Mouse (Mus musculus) heart, embryonic 16.5 days (tissue): ENCODE measurements around the gene Hip1r. TPM values are rescaled to one million over a fixed set of nuclear protein-coding genes. Genes with fewer than 3 reads are reported as not detected.

ENCODE experiments used
- ATAC-seq: fragments of 200-750 bp; cut with Nextera tagmentation; replicated peaks from 2 replicates; pipeline ENCODE4 v1.8.0; 2017; ENCODE audit warnings: moderate number of reproducible peaks; ENCODE audit not compliant: insufficient read depth, low FRiP score; ENCODE audit errors: extremely low read depth
- H3K27ac ChIP-seq: fragments of 300-500 bp; sonication (generic); 2 replicates; pipeline ENCODE4 v1.5.1; 2014; ENCODE audit warnings: mild to moderate bottlenecking, low read length, control low read depth, moderate library complexity
- H3K27me3 ChIP-seq: fragments of 300-500 bp; sonication (generic); 2 replicates; pipeline ENCODE4 v1.6.1; 2014; ENCODE audit warnings: low read length, mixed read lengths; ENCODE audit not compliant: control insufficient read depth, insufficient read depth
- H3K36me3 ChIP-seq: fragments of 300-500 bp; sonication (generic); 2 replicates; pipeline ENCODE4 v1.6.1; 2014; ENCODE audit not compliant: control insufficient read depth, insufficient read depth
- H3K4me1 ChIP-seq: fragments of 300-500 bp; sonication (generic); 2 replicates; pipeline ENCODE4 v1.6.1; 2014; ENCODE audit warnings: low read length, mixed read lengths; ENCODE audit not compliant: control insufficient read depth, insufficient read depth
- H3K4me2 ChIP-seq: fragments of 300-500 bp; sonication (generic); 2 replicates; pipeline ENCODE4 v1.6.1; 2014; ENCODE audit warnings: low read depth, mild to moderate bottlenecking, control low read depth, low read length
- H3K4me3 ChIP-seq: fragments of 300-500 bp; sonication (generic); 2 replicates; pipeline ENCODE4 v1.5.1; 2014; ENCODE audit warnings: mild to moderate bottlenecking, control low read depth, low read length
- H3K9ac ChIP-seq: fragments of 300-500 bp; sonication (generic); 2 replicates; pipeline ENCODE4 v1.6.1; 2014; ENCODE audit warnings: low read length, control low read depth
- H3K9me3 ChIP-seq: fragments of 300-500 bp; sonication (generic); replicated peaks from 2 replicates; pipeline ENCODE4 v1.6.1; 2016; ENCODE audit warnings: low read length; ENCODE audit not compliant: control insufficient read depth
- WGBS: fragments of 180-500 bp; shearing (Covaris S2); extraction: QIAGEN DNeasy Blood & Tissue Kit; methylation state at CpG from one replicate; pipeline ENCODE4 v1.1.7; 2014; 5-methylcytosine and 5-hydroxymethylcytosine counted together
- polyA plus RNA-seq: library from polyadenylated mRNA; unstranded; fragments of >200 nt; fragmentation: Nextera tagmentation; extraction: Ambion mirVana; gene quantifications from 2 replicates; pipeline ENCODE4 v1.2.1, GENCODE M21; 2015

Gene Hip1r
- polyA plus RNA-seq, 1 experiment from 2014 or later, result 11.2 TPM

DNA sequence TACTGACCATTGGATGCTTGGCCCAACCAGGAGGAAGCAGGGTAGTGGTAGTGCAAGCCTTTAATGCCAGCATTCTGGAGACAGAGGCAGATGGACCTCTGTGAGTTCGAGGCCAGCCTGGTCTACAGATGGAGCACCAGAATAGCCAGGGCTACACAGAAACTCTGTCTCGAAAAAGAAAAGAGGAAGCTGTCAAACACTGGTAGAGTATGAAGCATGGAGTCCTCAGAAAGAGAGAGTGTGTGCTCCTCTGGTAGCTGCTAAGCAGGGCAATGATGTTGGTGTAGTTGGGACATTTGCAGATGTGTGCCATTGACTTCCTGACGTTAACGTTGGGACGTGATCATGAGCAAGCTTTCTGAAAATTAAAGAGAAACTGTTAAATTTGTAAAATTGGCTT, 34.9 kb upstream of the Hip1r start:
- Histone ChIP-seq H3K4me3 (no peak overlapping the region), H3K27ac (no peak overlapping the region), H3K4me2 (no peak overlapping the region), H3K9ac (no peak overlapping the region), H3K9me3 (no peaks in the 10 kb centered on the region), H3K27me3 (no peaks in the 10 kb centered on the region), H3K4me1 (no peaks in the 10 kb centered on the region), H3K36me3 (no peaks in the 10 kb centered on the region)
- WGBS, result 84% methylated on average over 5 of the region's 5 CpGs
- ATAC-seq, result no peak

DNA sequence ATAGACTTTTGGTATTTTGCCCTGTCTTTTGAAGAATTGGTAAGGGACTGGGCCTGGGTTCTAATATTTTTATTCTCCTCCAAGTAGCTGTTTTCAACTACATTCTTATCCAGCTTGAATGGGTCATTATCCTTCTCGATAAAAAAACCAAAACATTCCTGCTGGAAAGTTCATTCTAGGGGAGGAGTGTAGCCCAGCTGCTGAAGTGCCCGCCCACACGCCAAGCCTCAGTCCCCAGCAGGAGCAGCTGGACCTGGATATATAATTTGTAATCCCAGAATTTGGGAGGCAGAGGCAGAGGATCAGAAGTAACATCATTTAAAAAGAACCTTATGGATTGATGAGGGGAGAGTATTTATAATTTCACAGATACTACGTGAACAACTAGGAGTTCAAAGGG, 26.9 kb upstream of the Hip1r start:
- no peak overlapping the region for H3K27ac ChIP-seq
- H3K36me3 ChIP-seq, result no peaks in the 10 kb centered on the region
- H3K27me3 ChIP-seq, result no peaks in the 10 kb centered on the region
- H3K4me2 ChIP-seq, result no peak overlapping the region
- H3K9me3 ChIP-seq, result no peaks in the 10 kb centered on the region
- no peak for ATAC-seq
- no peak overlapping the region for H3K9ac ChIP-seq
- WGBS, result 60% methylated on average over 4 of the region's 4 CpGs
- no peak overlapping the region for H3K4me3 ChIP-seq
- H3K4me1 ChIP-seq, result no peaks in the 10 kb centered on the region

DNA sequence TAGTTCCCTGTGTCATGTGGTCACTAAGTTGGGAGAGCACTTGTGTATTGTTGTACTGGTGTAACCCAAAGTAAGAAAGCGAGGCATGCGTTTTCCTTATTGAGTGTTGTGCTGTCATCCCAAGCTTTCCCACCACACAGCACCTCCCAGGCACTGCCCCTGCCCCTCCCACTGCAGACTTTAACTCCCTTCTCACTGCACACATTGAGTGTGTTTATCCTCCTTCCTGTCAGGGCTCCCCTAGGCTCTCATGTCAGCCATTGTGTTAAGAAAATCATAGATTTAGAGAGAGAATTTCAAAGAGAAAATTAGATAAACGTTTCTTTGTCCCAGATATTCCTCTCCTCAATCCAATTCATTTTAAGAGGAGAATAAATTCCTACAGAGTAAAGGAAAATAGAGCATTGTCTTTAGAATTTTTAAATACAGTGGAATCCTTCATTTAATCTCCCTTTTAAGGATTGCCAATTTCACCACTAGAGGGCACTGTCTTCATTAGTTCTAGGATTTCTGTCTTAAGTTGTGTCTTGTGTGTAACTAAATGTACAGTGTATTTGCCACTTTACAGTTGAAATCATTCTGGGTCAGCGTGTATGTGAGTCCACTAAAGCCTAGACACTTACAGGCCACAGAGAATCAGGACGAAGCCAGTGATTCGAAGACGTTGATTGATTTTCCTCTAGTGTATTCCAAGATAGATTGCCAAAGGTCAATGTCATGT, 26.2 kb upstream of the Hip1r start:
- WGBS, result 51% methylated on average over 7 of the region's 7 CpGs
- ATAC-seq, result no peak
- H3K4me1 ChIP-seq, result peaks cover 2% of the 10 kb centered on the region; the same call in 1 of the 2 replicates
- no peaks in the 10 kb centered on the region for H3K9me3 ChIP-seq
- H3K27me3 ChIP-seq, result no peaks in the 10 kb centered on the region
- H3K4me3 ChIP-seq, result no peak overlapping the region
- H3K27ac ChIP-seq, result no peak overlapping the region
- H3K4me2 ChIP-seq, result no peak overlapping the region
- H3K9ac ChIP-seq, result no peak overlapping the region
- no peaks in the 10 kb centered on the region for H3K36me3 ChIP-seq

DNA sequence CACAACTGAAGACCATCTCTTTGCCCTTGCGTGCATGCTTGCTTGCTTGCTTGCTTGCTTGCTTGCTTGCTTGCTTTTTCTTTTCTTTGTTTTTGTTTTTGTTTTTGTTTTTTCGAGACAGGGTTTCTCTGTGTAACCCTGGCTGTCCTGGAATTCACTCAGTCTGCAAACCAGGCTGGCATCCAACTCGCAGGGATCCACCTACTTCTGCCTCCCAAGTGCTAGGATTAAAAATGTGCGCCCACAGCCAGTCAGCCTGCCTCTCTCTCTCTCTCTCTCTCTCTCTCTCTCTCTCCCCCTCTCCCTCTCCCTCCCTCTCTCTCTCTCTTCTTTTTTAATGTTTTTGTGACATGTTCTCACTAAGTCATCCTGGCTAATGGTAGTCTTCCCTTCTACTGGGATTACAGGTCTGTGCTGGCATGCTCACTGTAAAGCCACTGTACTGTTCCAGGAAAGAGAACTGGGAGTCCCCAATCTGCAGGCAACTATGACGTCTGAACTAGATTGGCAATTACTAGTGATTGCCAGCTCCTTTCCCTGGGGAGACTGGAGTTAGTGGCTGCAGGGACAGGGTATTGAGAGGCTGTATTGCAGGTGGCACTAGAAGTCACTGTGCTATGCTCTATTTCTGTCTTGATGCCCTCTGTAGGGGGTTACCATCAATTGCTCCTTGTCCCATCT, 20.9 kb upstream of the Hip1r start:
- H3K27me3 ChIP-seq, result no peaks in the 10 kb centered on the region
- H3K36me3 ChIP-seq, result no peaks in the 10 kb centered on the region
- H3K4me2 ChIP-seq, result no peak overlapping the region
- no peaks in the 10 kb centered on the region for H3K9me3 ChIP-seq
- ATAC-seq, result no peak
- no peak overlapping the region for H3K27ac ChIP-seq
- H3K4me1 ChIP-seq, result peaks cover 11% of the 10 kb centered on the region; the same call in 1 of the 2 replicates
- no peak overlapping the region for H3K9ac ChIP-seq
- no peak overlapping the region for H3K4me3 ChIP-seq
- WGBS, result 57% methylated on average over 5 of the region's 5 CpGs

DNA sequence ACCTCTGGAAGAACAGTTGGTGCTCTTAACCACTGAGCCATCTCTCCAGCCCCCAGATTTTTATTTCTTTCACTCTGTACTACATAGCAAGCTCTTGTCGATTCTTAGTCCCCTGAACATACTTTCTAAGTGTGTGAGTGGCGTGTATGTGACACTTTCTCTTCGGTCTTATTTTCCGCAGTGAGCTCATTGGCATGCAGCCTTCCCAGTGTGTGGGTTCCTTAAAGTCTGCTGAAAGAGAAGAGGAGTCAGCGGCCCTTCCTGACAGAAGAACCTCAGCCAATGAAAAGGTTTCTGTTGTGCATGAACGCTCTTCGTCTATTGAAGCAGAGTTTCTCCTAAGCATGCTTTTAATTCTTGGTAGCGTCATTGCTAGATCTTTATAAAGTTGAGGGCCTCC, 16.2 kb upstream of the Hip1r start:
- H3K9me3 ChIP-seq, result no peaks in the 10 kb centered on the region
- 91% methylated on average over 8 of the region's 8 CpGs for WGBS
- no peak overlapping the region for H3K4me2 ChIP-seq
- no peaks in the 10 kb centered on the region for H3K27me3 ChIP-seq
- no peak overlapping the region for H3K27ac ChIP-seq
- no peak overlapping the region for H3K4me3 ChIP-seq
- H3K4me1 ChIP-seq, result peaks cover 9% of the 10 kb centered on the region; the same call in 1 of the 2 replicates
- ATAC-seq, result no peak
- no peaks in the 10 kb centered on the region for H3K36me3 ChIP-seq
- H3K9ac ChIP-seq, result no peak overlapping the region

DNA sequence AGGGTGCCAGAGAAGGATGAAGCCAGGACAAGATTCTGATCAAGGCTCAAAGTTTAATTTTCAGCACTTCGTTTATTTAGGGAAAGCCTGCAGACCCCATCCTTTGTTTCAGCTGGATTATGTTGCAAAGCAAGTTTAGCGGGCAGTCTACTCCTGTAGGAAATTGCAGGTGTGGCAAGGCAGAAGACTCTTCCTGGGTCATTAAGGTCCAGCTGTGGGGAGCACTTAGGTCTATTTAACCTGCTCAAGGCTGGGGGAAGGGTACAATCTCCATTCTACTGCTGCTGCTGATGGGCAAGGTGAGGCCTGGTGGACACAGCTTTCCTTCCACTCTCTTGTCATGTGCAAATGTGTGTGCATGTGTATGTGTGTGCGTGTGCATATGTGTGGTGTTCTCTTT, 14.4 kb upstream of the Hip1r start:
- no peaks in the 10 kb centered on the region for H3K36me3 ChIP-seq
- H3K9me3 ChIP-seq, result no peaks in the 10 kb centered on the region
- no peak overlapping the region for H3K4me3 ChIP-seq
- WGBS, result 84% methylated on average over 3 of the region's 3 CpGs
- no peaks in the 10 kb centered on the region for H3K27me3 ChIP-seq
- no peak for ATAC-seq
- no peak overlapping the region for H3K4me2 ChIP-seq
- H3K4me1 ChIP-seq, result peaks cover 7% of the 10 kb centered on the region; the same call in 1 of the 2 replicates
- H3K9ac ChIP-seq, result no peak overlapping the region
- H3K27ac ChIP-seq, result no peak overlapping the region

DNA sequence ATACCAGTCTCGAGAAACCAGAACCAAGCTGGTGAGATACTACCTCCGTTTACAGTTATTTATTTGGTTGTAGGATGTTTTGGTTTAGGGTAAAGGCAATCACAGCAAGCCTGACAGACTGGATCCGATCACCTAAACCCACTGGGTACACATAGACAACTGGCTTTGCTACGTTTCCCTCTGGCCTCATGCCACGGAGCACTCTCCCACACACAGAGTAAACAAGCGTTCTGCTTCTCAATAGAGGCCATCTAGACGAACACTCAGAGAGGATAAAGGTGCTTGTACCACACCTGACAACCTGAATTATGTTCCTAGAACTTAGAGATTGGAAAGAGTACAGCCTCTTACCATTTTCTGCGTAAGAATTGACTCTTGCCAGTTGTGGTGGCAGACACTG, 13.3 kb upstream of the Hip1r start:
- no peak for ATAC-seq
- H3K27me3 ChIP-seq, result no peaks in the 10 kb centered on the region
- H3K4me1 ChIP-seq, result peaks cover 1% of the 10 kb centered on the region; the same call in 1 of the 2 replicates
- WGBS, result 73% methylated on average over 8 of the region's 8 CpGs
- H3K36me3 ChIP-seq, result no peaks in the 10 kb centered on the region
- H3K27ac ChIP-seq, result no peak overlapping the region
- H3K4me3 ChIP-seq, result no peak overlapping the region
- H3K9me3 ChIP-seq, result no peaks in the 10 kb centered on the region
- no peak overlapping the region for H3K9ac ChIP-seq
- H3K4me2 ChIP-seq, result no peak overlapping the region

DNA sequence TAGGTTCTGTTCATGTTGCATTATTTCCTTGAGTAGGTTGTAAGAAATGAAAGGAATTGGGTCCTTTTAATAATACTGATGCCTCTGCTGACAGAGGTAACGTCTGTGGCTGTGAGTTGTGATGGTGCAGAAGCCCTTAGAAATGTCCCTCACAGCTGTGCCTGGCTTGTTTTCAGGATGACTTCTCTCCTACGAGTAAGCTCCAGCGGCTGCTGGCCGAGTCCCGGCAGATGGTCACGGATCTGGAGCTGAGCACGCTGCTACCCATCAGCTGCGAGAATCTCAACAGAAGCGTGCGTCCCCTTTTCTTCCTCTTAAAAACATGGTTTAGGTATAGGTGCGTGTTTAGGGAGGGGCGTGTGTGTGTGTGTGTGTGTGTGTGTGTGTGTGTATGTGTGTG, 12.4 kb upstream of the Hip1r start:
- no peak overlapping the region for H3K4me2 ChIP-seq
- no peak overlapping the region for H3K9ac ChIP-seq
- 81% methylated on average over 12 of the region's 12 CpGs for WGBS
- H3K36me3 ChIP-seq, result no peaks in the 10 kb centered on the region
- H3K9me3 ChIP-seq, result no peaks in the 10 kb centered on the region
- H3K27me3 ChIP-seq, result no peaks in the 10 kb centered on the region
- no peak overlapping the region for H3K4me3 ChIP-seq
- no peak overlapping the region for H3K27ac ChIP-seq
- H3K4me1 ChIP-seq, result no peaks in the 10 kb centered on the region
- no peak for ATAC-seq

DNA sequence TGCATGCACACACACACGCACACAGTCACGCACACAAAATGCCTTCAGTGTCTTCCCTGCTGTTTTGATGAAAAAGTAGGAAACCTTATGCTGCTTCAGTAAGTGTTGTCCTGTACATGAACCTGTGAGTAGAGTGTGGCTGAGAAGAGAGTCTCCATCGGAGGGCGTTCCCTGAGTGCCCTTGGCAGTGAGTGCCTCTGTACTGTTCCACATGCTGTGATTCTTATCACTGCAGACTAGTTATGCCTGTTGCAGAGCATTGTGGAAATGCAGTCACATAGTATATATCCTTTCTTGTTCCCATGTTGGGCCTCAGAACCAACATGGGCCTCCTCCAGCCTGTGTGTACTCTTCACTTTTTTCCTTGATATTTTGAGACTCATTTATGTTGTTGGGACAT, 9.2 kb upstream of the Hip1r start:
- H3K27me3 ChIP-seq, result no peaks in the 10 kb centered on the region
- no peak overlapping the region for H3K4me3 ChIP-seq
- WGBS, result 74% methylated on average over 4 of the region's 4 CpGs
- H3K4me2 ChIP-seq, result no peak overlapping the region
- no peak for ATAC-seq
- H3K4me1 ChIP-seq, result no peaks in the 10 kb centered on the region
- no peaks in the 10 kb centered on the region for H3K36me3 ChIP-seq
- no peaks in the 10 kb centered on the region for H3K9me3 ChIP-seq
- H3K27ac ChIP-seq, result no peak overlapping the region
- H3K9ac ChIP-seq, result no peak overlapping the region
